Mouse (Mus musculus): ENCODE results near the gene Slc25a24. TPM values are rescaled to one million over a fixed set of nuclear protein-coding genes. Genes with fewer than 3 reads are reported as not detected.

Gene Slc25a24
- 29.5 and 35.9 TPM in 2 replicates for total RNA-seq (2017)

DNA sequence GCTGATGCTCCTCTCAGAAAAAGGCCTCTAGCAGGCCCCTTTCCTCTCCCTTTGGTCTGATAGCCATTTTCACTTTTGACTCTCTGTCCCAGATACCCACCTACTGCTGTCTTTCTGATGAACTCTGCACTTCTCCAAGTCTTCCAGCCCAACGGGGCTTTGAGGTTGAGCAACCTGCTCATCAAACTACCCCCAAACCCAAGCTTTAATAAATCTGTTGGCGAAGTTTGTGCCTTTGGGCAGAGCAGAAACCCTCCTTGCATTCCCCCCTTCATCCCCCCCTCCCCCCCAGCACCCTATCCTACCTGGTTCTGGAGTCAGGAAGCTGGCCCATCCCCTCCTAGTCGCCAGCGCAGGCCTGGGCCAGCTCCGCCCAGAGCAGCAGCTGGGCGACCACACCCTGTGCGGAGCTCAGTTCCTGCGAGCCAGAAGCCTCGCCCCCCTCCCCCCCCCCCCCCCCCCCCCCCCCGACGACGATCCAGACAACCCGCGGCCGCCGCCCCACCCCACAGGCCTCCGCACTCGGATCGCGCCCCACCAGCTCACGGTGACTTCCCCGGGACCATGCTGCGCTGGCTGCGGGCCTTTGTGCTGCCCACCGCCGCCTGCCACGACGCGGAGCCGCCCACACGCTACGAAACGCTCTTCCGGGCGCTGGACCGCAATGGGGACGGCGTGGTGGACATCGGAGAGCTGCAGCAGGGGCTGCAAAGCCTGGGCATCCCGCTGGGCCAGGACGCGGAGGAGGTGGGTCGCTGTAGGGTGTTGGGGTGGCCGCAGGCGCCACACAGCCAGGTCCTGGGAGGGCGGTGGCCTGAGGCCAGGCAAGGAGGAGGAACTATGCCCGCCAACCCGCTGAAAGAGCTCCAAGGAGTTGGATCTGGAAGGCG lies at the start of gene Slc25a24:
TSS of gene Slc25a24 (plus strand) at position 509 of the 890 bp plus-strand sequence.
- ATAC-seq (replicated peaks in 1 of 2; ENCODE audit: insufficient read depth in 1 of 2, low FRiP score in 2 of 2, low TSS enrichment in 1 of 2, low read depth in 1 of 2, poor library complexity in 2 of 2, severe bottlenecking in 2 of 2): peak; percentile 73 to 79

DNA sequence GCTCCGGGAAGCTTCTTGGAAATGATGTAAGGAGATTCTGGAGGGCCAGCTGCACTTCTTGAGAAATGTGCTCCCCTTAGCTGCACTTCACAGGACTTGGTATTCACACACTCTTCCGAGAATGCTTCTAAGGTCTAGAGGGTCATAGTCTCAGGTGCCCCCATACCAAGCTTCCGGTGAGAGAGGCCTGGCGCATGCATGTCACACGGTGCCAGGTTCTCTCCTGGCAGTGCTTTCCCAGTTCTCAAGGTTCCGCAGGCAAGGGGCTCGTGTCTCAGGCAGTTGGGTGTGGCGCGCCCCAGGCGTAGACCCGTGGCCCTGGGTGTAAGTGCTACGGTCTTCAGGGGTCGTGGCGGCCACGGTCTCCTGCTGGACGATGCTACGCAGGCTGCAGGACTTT lies 42.8 kb upstream of the Slc25a24 start, which contains the start of gene Slc25a54:
TSS of gene Slc25a54 (plus strand) at position 301 of the 400 bp plus-strand sequence.
- ATAC-seq (replicated peaks in 1 of 2; ENCODE audit: insufficient read depth in 1 of 2, low FRiP score in 2 of 2, low TSS enrichment in 1 of 2, low read depth in 1 of 2, poor library complexity in 2 of 2, severe bottlenecking in 2 of 2): no peak

DNA sequence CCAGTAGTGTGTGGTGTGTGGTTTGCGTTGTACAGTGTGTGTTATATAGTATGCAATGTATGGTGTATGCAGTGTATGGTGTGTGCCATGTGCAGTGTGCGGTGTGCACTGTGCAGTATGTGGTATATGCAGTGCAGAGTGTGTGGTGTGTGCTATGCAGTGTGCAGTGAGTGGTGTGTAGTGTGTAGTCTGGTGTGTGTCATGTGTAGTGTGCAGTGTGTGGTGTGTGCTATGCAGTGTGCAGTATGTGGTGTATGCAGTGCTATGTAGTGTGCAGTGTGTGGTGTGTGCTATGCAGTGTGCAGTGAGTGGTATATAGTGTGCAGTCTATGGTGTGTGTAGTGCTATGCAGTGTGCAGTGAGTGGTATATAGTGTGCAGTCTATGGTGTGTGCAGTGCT lies 38.5 kb upstream of the Slc25a24 start:
- no peak for ATAC-seq (replicated peaks in 1 of 2; ENCODE audit: insufficient read depth in 1 of 2, low FRiP score in 2 of 2, low TSS enrichment in 1 of 2, low read depth in 1 of 2, poor library complexity in 2 of 2, severe bottlenecking in 2 of 2)

DNA sequence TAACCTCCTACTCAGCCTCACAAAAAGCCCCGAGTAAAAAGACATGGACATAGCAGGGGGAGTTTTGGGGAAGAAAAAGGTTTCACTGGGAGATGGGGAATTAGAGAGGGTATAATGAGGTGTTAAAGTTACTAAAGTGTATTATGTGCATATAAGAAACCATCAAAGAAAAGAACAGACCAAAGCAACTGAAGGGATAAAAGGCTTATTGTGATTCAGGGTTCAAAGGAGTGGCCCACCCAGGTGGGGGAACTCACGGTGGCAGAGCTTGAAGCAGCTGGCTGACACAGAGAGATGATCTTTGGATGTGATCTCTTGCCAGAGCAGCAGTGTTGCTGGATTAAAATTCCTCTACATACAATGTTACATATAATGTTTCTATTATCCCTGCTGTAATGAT lies 34.5 kb upstream of the Slc25a24 start:
- ATAC-seq (replicated peaks in 1 of 2; ENCODE audit: insufficient read depth in 1 of 2, low FRiP score in 2 of 2, low TSS enrichment in 1 of 2, low read depth in 1 of 2, poor library complexity in 2 of 2, severe bottlenecking in 2 of 2): no peak

DNA sequence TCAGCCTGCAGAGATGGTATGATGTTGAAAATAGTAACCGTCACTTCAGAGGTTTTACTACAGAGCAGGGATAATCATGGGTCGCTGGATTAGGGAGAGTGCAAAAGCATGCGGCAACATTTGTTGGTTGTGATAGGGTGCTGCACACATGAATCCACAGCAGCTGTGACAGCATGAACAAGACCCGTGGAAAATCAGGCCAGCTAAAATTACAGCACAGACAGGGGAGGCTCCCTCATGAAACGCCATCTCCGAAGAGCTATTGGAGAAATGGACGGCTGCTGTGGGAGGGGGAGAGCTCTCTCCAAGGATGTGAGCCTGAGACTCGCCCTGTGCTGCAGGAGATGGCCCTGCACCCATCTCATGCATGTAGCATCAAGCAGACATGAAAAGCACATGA lies 18.2 kb upstream of the Slc25a24 start:
- ATAC-seq (replicated peaks in 1 of 2; ENCODE audit: insufficient read depth in 1 of 2, low FRiP score in 2 of 2, low TSS enrichment in 1 of 2, low read depth in 1 of 2, poor library complexity in 2 of 2, severe bottlenecking in 2 of 2): no peak

DNA sequence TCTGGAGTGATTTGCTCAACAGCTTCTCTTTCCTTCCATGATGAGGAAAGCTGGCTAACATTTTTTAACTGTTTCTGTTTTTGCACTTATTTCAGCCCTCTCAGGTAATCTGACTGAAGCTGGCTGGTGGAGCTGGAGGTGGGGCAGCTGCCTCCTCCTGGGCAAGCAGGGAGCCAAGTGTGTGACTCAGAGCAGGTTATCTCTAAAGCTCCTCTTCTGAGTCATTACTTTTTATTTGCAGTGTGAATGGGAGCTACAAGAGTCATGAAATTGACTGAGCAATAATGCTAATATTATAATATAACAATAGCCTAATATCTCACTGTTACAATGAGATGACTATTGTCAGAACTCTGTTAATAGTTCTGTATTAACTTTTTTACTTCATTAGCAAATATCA lies 5.8 kb upstream of the Slc25a24 start:
- no peak for ATAC-seq (replicated peaks in 1 of 2; ENCODE audit: insufficient read depth in 1 of 2, low FRiP score in 2 of 2, low TSS enrichment in 1 of 2, low read depth in 1 of 2, poor library complexity in 2 of 2, severe bottlenecking in 2 of 2)

DNA sequence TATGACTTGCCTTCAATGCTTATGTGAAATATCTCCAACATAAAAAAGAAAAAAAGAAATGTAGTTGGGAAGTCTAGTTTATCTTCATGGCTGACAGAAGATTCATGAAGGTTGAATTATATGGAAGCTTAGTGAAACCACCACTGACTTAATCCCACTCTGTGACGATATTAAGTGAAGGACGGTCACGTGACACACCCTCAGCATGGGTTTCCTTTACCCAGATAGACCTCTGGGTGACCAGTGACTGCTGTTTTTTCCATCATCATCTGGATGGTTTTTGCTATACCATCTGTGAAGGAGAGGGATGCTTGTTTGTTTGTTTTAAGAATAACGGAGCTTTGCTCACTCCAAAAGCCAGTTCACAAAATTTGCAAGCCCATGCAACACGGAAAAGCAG lies 3.4 kb upstream of the Slc25a24 start:
- no peak for ATAC-seq (replicated peaks in 1 of 2; ENCODE audit: insufficient read depth in 1 of 2, low FRiP score in 2 of 2, low TSS enrichment in 1 of 2, low read depth in 1 of 2, poor library complexity in 2 of 2, severe bottlenecking in 2 of 2)

DNA sequence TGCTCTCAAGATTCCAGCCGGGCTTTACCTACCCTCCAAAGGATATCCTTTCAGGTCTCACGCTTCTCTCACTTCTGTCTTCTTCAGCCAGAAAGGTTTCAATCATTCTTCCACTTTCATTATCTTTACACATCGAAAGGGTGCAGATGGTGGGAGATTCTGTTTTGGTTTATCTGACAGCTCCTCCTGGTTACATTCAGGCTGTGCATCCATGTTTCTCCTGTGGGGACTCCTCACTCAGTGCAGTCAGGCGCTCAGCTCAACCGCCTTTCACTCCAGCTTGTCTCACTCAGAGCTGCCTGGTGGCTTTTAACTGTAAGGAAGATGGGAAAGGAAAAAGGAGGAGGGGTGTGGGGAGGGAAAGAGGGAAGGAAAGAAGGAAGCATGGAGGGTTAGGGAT lies 3.0 kb upstream of the Slc25a24 start:
- no peak for ATAC-seq (replicated peaks in 1 of 2; ENCODE audit: insufficient read depth in 1 of 2, low FRiP score in 2 of 2, low TSS enrichment in 1 of 2, low read depth in 1 of 2, poor library complexity in 2 of 2, severe bottlenecking in 2 of 2)

DNA sequence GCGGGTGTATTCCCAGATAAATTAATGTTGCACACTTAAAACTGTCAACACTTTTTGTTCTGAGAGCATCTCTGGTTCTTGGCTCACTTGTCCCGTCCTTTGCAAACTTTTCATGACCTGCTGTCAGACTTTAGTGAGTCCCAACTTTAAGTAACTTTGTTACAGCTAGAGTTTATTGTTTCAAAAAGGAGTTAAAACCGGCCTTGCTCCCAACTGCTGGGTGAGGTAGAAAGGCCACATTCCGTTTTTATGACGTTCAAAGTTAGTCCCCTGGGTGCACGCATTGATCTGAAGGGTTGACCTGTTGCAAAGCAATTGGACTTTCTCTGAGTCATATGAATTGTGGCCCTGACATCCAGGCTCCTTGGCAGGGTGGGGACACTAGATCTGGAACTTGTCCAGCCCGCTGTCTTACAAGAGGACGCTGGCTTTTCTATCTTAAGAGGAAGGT lies 607 bp downstream of the Slc25a24 start:
- ATAC-seq (replicated peaks in 1 of 2; ENCODE audit: insufficient read depth in 1 of 2, low FRiP score in 2 of 2, low TSS enrichment in 1 of 2, low read depth in 1 of 2, poor library complexity in 2 of 2, severe bottlenecking in 2 of 2): peak; percentile 16 to 33; a peak in 2 of 4 replicates

DNA sequence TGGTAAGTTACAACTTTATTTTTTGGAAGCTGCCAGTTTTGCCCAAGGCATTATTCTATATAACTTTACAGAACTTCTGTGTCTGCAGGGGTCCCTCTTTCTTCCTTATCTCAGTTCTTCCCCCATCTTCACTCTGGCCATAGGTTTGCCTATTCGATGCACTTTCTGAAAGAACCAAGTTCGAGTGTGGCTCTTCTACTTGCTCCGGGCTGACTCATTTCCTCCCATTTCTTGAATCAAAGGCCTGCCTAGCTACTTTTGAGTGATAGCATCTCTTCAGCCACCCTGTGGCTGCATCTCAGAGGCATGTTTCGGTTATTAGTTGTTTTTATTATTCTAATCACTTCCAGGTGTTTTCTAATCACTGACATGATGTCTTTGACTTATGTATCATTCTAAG lies 1.1 kb downstream of the Slc25a24 start:
- no peak for ATAC-seq (replicated peaks in 1 of 2; ENCODE audit: insufficient read depth in 1 of 2, low FRiP score in 2 of 2, low TSS enrichment in 1 of 2, low read depth in 1 of 2, poor library complexity in 2 of 2, severe bottlenecking in 2 of 2)

DNA sequence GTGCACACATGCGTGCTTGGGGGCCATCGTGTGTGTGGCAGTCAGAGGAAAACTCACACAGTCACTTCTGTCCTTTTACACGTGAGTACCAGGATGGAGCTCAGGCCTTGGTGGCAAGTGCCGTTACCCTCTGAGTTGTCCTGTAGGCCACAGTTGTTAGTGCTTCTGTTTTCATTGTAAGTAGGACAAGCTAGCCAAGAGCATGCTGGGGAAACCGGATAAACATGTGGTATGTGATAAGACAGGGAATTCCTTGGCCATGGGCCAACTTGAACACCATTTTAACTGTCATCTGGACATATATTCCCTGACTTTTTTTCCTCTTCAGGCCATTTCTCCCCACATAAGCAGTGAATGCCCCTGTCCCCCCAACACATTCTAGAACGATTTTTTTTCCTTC lies 2.6 kb downstream of the Slc25a24 start:
- no peak for ATAC-seq (replicated peaks in 1 of 2; ENCODE audit: insufficient read depth in 1 of 2, low FRiP score in 2 of 2, low TSS enrichment in 1 of 2, low read depth in 1 of 2, poor library complexity in 2 of 2, severe bottlenecking in 2 of 2)

DNA sequence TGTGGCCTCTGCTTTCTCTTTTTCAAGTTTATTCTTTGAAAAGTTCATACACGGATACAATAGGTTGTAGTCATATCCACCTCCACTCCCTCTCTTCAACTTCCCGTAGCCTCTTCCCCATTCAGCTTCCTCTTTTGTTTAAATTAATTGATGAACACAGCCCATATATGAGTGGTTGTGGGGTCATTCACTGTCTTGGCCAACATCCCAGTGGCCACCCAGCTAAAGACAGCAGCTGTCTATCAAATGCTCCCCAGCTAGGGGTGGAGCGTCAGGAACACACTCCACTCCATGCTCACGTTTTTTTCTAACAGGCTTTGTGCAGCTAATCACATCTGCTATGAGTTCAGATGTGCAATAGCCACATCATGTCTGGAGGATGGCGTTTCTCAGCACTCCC lies 6.8 kb downstream of the Slc25a24 start:
- ATAC-seq (replicated peaks in 1 of 2; ENCODE audit: insufficient read depth in 1 of 2, low FRiP score in 2 of 2, low TSS enrichment in 1 of 2, low read depth in 1 of 2, poor library complexity in 2 of 2, severe bottlenecking in 2 of 2): peak; percentile 86 to 89

DNA sequence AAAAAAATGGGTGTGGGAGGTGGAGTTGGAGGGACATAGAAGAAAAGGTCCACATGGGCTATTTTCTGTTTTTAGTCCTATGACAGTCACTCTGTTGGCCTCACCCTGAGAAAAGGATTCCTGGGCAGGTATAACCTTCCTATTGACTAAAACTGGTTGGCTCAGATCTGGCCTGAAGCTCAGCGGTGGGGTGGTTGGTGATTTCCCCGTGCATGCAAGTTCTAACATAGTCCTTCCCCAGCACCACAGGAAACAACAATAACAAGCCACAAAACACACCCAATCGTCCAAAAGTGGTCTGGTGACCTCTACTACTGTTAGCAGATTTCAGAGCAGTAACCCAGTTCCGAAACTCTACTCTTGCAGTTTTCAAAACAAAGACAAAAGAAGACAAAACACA lies 10.0 kb downstream of the Slc25a24 start:
- no peak for ATAC-seq (replicated peaks in 1 of 2; ENCODE audit: insufficient read depth in 1 of 2, low FRiP score in 2 of 2, low TSS enrichment in 1 of 2, low read depth in 1 of 2, poor library complexity in 2 of 2, severe bottlenecking in 2 of 2)

DNA sequence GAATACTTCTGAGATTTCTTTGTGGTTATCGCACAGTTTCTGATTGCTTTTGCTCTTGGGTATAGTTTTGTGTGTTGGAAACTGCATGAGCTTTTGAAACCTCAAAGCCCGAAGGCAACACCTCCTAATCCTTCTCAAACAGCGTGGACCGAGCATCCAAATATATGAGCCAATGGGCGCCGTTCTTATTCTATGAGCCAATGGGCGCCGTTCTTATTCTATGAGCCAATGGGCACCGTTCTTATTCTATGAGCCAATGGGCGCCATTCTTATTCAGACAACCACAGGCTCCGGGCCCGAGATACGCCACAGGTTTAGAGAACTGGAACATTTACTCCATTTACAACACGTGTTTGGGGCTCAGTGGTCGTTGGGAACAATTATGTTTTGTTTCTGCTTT lies 11.1 kb downstream of the Slc25a24 start:
- no peak for ATAC-seq (replicated peaks in 1 of 2; ENCODE audit: insufficient read depth in 1 of 2, low FRiP score in 2 of 2, low TSS enrichment in 1 of 2, low read depth in 1 of 2, poor library complexity in 2 of 2, severe bottlenecking in 2 of 2)

DNA sequence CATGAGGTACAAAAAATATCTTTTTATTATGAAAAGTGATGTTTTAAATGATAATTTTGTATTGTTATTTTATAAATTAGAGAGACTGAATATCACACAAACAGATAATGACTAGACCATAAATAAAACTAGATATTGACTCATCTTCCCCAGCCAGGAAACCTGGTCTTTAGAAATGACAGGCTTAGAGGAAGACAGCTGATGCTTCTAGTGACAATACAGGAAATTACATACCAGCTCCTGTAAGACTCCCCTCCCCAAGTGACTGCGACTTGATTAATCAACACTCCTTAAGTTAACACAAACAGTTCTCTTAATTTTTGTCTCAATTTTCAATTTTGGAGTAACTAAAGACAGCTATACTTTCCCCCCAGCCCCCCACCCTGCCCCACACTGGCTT lies 12.4 kb downstream of the Slc25a24 start:
- ATAC-seq (replicated peaks in 1 of 2; ENCODE audit: insufficient read depth in 1 of 2, low FRiP score in 2 of 2, low TSS enrichment in 1 of 2, low read depth in 1 of 2, poor library complexity in 2 of 2, severe bottlenecking in 2 of 2): peak in 1 of 2 experiments; percentile 62; a peak in 1 of 4 replicates

DNA sequence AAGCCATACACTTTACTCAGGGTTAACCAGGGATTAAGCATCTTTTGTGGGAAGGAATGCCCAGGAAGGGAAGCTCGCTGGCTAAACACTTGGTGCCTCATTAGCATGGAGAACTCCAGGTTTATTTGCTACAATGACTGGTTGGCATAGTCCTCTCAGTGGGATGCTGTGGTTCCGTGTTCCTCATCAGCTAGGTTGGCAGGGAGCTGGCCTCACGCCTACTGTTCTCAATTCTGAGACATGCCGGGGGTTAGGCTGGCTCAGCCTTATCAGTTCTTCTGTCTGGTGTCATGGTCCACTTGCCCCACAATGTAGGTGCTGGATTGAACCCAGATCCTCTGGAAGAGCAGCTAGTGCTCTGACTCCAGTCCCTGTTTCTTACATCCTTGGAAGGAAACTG lies 29.6 kb downstream of the Slc25a24 start:
- ATAC-seq (replicated peaks in 1 of 2; ENCODE audit: insufficient read depth in 1 of 2, low FRiP score in 2 of 2, low TSS enrichment in 1 of 2, low read depth in 1 of 2, poor library complexity in 2 of 2, severe bottlenecking in 2 of 2): no peak

DNA sequence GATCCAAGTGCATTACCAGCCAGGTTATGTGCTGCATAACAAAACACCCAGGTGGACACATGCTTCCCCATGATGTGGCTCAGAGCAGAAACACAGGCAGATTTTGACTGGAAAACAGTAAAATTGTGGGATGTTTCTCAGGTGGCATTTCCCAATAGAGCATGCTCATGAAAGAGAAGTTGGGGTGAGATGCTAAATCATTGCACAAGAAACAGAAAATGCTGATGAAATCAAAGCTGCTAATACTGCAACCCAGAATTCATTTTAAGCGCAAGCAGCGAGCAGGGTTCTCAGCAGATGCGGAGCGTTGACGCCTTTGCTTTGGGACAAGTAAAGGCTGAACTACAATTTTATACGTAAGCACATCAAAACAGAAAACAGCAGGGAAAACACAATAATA lies 30.5 kb downstream of the Slc25a24 start:
- peak in 1 of 2 experiments; percentile 21; a peak in 1 of 4 replicates for ATAC-seq (replicated peaks in 1 of 2; ENCODE audit: insufficient read depth in 1 of 2, low FRiP score in 2 of 2, low TSS enrichment in 1 of 2, low read depth in 1 of 2, poor library complexity in 2 of 2, severe bottlenecking in 2 of 2)

DNA sequence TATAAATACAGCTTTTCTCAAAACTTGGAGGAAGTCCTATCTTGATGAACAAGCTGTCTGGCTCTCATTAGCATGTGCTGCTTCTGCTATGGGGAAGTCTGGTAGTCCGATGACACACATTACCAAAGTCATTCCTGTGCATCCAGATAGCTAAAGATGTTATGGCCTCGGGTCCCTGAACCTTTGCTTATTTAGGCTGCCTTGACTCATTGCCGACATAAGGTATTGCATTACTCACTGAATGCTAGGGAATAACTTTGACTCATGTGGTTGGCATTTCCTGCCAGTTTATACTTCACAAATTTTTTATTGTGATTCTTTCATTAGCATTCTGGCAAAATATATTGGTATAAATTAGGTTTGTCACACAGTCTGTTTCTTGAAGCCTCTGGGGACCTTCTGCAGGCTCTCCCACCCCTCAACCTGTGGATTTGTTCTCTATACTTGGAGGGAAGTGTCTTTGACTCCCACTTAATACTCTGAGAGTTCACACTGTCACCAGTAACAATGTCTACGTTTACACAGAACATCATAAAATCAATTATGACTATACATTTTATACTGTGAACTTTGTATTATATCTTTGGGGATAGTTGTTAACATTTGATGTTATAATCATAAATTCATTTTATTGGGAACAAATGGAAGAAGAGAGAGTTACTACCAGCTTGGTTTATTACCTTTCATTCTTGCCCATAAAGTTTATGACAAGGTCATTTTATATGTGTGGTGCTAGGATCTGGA lies 33.1 kb downstream of the Slc25a24 start:
- no peak for ATAC-seq (replicated peaks in 1 of 2; ENCODE audit: insufficient read depth in 1 of 2, low FRiP score in 2 of 2, low TSS enrichment in 1 of 2, low read depth in 1 of 2, poor library complexity in 2 of 2, severe bottlenecking in 2 of 2)

All from hematopoietic stem cell, adult 5-6 weeks (primary cell).